Mouse (Mus musculus) adrenal gland, adult (tissue): ENCODE results near the gene Gm32687.
A peak's percentile ranks its signal among the peaks of the same experiment; 100 is the strongest.
"Not testable (repeated sequence)": the region's sequence is repeated elsewhere in the genome, so short reads cannot be mapped to it uniquely, and the experiment has no call there.

Experiments used
- DNase-seq, 2 experiments: peaks; one replicate each; pipeline ENCODE4 v3.0.0; 2022 to 2023; ENCODE audit warnings: low spot score in 1 of 2; ENCODE audit not compliant: inconsistent age in 2 of 2

The Gm32687 gene

DNA sequence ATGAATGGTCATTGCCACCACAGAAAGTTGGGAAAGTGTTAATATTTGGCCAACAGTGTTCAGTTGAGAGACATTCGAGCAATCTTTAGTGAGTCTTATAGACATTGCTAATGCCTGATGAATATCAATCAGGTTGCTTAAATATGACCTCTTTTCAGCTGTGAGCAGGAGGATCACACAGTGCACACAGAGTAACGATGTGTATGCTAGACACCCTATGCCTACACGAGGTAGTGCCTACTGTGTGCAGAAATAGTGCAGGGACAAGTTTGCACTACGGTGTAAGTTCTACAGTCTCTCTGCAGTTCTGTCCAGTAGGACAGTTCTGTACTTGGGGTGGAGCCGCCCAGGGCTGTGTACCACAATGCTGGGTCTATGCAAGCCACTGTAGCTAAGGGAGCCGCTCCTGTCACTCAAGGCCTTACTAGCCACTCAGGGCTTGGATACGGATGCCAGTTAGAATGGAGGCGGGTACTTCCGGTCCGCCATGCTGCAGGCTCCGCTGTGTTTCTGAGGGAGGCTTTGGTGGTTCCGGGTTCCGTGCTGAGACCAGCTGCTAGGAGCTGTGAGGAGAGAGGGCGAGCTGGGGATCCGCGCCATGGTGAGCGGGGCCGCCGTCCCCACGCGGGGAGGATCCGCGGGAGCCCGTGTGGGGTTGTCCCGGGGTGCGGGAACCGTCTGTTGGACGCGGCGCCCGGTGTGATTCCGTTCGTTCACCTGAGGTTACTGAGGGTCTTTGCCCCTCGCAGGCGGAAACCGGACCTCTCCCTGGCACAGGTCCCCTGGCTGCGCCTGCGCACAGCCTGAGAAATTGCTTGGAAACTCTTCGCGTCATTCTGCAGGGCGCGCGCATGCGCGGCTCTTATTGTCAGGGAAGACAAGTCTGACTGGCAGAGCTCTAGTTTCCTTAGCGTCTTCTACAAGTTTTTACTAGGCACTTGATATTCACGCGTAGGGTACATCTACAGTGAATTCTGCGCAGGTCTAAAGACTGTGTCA is at the start of gene Gm32687:
TSS of gene Gm32687 (plus strand) at position 526 of the 999 bp plus-strand sequence.
- DNase-seq = peak; percentile 7 to 37

DNA sequence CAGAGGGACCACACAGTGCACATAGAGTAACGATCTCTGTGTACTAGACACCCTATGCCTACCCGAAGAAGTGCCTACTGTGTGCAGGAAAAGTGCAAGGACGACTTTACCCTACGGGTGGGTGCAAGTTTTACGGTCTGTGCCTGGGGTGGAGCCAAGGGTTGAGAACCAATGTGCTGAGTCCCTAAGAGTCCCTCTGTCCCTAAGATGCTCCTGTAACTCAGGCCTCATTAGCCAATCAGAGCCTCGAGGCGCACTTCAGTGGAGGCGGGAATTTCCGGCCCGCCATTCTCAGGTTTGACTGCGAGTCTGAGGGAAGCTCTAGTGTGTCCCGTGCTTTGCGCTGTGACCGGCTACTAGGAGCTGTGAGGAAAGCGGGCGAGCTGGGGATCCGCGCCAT is 17.5 kb upstream of the Gm32687 start:
- DNase-seq = not testable (repeated sequence)

DNA sequence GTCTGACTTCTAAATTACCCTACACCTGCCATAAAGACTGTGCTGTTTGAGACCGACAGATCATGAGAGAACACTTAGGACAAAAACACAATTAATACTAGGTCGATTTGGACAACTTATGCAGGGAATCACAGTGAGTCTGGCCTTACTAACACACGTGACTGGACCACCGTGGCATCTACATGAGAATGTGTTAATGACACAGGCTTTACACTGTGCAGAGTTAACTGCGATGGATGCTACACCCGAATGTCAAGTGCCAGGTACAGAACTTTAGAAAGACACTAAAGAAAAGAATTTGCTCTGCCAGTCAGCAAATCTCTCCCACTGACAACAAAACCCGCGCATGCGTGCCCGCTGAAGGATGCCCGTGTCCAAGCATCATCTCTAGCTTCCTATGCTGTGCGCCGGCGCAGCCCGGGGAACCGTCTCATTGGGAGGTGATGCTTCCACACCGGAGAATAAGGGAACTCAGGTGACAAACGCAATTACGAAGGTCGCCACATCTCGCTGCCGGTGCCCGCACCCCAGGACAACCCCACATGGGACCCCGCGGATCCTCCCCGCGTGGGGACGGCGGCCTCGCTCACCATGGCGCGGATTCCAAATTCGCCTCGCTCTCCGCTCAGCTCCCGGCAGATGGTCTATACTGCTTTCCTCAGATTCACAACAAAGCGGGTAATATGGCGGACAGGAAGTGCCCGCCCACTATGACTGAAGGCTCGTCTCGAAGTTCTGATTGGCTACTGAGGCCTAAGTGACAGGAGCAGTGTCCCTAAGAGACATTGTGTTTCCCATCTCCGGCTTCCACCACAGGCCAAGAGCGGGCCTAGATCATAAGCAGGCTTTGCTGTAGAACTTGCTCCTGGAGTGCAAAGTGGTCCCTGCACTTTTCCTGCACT is 66.4 kb downstream of the Gm32687 start, which contains the start of gene Zfp781:
TSS of gene Zfp781 (minus strand) at position 639 of the 902 bp plus-strand sequence.
- not testable (repeated sequence) for DNase-seq
